Mouse (Mus musculus) hindbrain, embryonic 16.5 days (tissue): ENCODE data around the gene Ppa1. TPM values are rescaled to one million over a fixed set of nuclear protein-coding genes. Genes with fewer than 3 reads are reported as not detected.
A peak's percentile ranks its signal among the peaks of the same experiment; 100 is the strongest.

ENCODE experiments used
- ATAC-seq: fragments of 200-750 bp; cut with Nextera tagmentation; 2 replicates; pipeline ENCODE4 v1.8.0; 2017; ENCODE audit warnings: moderate TSS enrichment, moderate library complexity
- H3K27ac ChIP-seq: fragments of 300-500 bp; sonication (generic); 2 replicates; pipeline ENCODE4 v1.5.1; 2014; ENCODE audit warnings: low read depth, mild to moderate bottlenecking, control low read depth, low read length, moderate library complexity
- H3K27me3 ChIP-seq: fragments of 300-500 bp; sonication (generic); replicated peaks from 2 replicates; pipeline ENCODE4 v1.6.1; 2014; ENCODE audit warnings: low read length; ENCODE audit not compliant: control insufficient read depth, insufficient read depth
- H3K36me3 ChIP-seq: fragments of 300-500 bp; sonication (generic); 2 replicates; pipeline ENCODE4 v1.6.1; 2014; ENCODE audit warnings: mild to moderate bottlenecking, low read length, moderate library complexity, mixed read lengths; ENCODE audit not compliant: control insufficient read depth, insufficient read depth
- H3K4me1 ChIP-seq: fragments of 300-500 bp; sonication (generic); 2 replicates; pipeline ENCODE4 v1.6.1; 2014; ENCODE audit warnings: low read depth, low read length; ENCODE audit not compliant: control insufficient read depth, insufficient read depth
- H3K4me2 ChIP-seq: fragments of 300-500 bp; sonication (generic); 2 replicates; pipeline ENCODE4 v1.6.1; 2014; ENCODE audit warnings: mild to moderate bottlenecking, low read length, control low read depth, moderate library complexity
- H3K4me3 ChIP-seq: fragments of 300-500 bp; sonication (generic); 2 replicates; pipeline ENCODE4 v1.5.1; 2014; ENCODE audit warnings: mild to moderate bottlenecking, low read length, control low read depth, moderate library complexity
- H3K9ac ChIP-seq: fragments of 300-500 bp; sonication (generic); 2 replicates; pipeline ENCODE4 v1.6.1; 2014; ENCODE audit warnings: low read depth, mild to moderate bottlenecking, control low read depth, low read length, moderate library complexity
- H3K9me3 ChIP-seq: fragments of 300-500 bp; sonication (generic); 2 replicates; pipeline ENCODE4 v1.6.1; 2014; ENCODE audit warnings: mild to moderate bottlenecking, low read length, moderate library complexity; ENCODE audit not compliant: control insufficient read depth
- WGBS: fragments of 180-500 bp; shearing (Covaris S2); extraction: QIAGEN DNeasy Blood & Tissue Kit; methylation state at CpG from one replicate; pipeline ENCODE4 v1.1.7; 2014; 5-methylcytosine and 5-hydroxymethylcytosine counted together
- polyA plus RNA-seq: library from polyadenylated mRNA; unstranded; fragments of >200 nt; fragmentation: Nextera tagmentation; extraction: Ambion mirVana; gene quantifications from 2 replicates; pipeline ENCODE4 v1.2.1, GENCODE M21; 2015

Gene Ppa1
- polyA plus RNA-seq, 1 experiment from 2014 or later = 226 TPM

DNA sequence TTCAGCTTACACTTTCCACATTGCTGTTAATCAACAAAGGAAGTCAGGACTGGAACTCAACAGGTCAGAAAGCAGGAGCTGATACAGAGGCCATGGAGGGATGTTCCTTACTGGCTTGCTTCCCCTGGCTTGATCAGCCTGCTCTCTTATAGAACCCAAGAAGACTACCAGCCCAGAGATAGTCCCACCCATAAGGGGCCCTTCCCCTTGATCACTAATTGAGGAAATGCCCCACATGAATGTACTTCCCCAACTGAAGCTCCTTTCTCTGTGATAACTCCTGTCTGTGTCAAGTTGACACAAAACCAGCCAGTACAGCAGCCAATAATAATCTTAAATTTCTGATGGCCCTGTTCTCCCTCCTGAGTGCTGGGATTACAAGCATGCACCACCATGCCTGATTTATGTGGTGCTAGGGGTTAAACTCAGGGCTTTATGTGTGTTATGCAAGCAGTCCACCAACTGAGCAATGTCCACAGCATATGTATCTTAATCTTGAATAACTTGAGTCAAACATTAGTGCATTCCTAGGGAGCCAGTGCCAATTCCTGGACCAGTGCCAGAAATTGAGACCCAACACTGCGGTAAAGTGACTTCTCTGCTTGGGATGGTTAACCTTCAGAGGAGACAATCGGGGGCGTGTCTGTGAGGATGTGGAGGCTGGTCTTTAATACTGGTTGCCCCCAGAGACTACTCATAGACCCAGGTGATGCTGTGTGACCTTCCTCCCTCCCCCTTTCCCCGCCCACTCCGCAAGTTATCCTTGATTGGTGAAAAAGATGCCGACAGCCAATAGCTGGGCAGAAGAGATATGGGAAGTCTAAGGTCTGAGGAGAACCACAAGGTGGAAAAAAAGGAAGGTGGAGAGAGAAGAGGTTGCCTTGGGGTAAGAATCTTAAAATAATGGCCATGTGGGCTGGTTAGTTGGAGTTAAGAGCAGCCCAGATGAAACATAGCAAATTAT, 58.3 kb downstream of the Ppa1 start:
- Histone ChIP-seq H3K4me1 (no peaks in the 10 kb centered on the region), H3K27me3 (no peaks in the 10 kb centered on the region), H3K9ac (no peak overlapping the region), H3K36me3 (peaks cover 4% of the 10 kb centered on the region; the same call in 1 of the 2 replicates), H3K9me3 (no peaks in the 10 kb centered on the region), H3K27ac (no peak overlapping the region), H3K4me3 (no peak overlapping the region), H3K4me2 (no peak overlapping the region)
- no peak for ATAC-seq
- 66% methylated on average over 6 of the region's 6 CpGs for WGBS

GRCm38 (mm10) chr10:61713601-61714000, 65.2 kb downstream of the Ppa1 start:
- Histone ChIP-seq H3K4me3 (no peak overlapping the region), H3K9ac (no peak overlapping the region), H3K9me3 (no peaks in the 10 kb centered on the region), H3K4me2 (no peak overlapping the region), H3K36me3 (no peaks in the 10 kb centered on the region), H3K27me3 (no peaks in the 10 kb centered on the region), H3K4me1 (peaks cover 5% of the 10 kb centered on the region; the same call in 1 of the 2 replicates), H3K27ac (no peak overlapping the region)
- WGBS = 72% methylated on average over 3 of the region's 3 CpGs
- no peak for ATAC-seq

GRCm38 (mm10) chr10:61714146-61714545, 65.8 kb downstream of the Ppa1 start:
- no peak for ATAC-seq
- Histone ChIP-seq H3K27me3 (no peaks in the 10 kb centered on the region), H3K4me3 (no peak overlapping the region), H3K9me3 (no peaks in the 10 kb centered on the region), H3K9ac (no peak overlapping the region), H3K36me3 (no peaks in the 10 kb centered on the region), H3K27ac (no peak overlapping the region), H3K4me1 (peaks cover 5% of the 10 kb centered on the region; the same call in 1 of the 2 replicates), H3K4me2 (no peak overlapping the region)
- 94% methylated on average over 4 of the region's 4 CpGs for WGBS

DNA sequence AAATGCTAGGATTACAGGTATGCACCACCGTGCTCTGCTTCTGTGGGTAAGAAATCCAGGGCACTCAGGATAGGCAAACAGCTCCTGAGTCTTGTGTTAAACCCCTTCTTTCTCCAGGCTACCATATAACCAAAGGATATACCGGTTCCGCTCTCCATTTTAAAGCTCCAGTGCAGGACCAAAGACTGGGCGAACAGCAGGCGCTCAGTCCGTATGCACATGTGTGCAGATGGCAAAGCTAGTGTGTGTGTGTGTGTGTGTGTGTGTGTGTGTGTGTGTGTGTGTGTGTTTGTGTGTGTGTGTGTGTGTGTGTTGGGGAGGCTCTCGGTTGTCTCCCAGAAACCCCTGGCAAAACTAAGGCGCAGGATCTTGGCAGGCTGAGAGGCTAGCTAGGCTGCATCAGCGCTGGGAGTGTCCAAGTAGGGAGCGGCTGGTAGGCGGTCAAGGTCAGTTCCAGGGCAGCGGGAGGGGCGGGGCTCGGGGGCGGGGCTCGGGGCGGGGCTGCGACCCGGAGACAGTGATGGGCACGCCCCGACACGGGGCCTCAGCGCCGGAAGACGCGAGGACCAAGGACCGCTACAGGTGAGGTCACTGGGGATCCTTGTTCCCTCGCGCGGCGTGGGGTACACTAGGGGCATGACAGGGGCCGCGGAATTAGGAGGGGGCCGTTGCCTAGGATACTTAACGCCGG, 66.6 kb downstream of the Ppa1 start, which contains the start of gene Aifm2:
Gene Aifm2 (plus strand): TSS at position 493 of the 691 bp plus-strand sequence.
- Histone ChIP-seq H3K36me3 (no peaks in the 10 kb centered on the region), H3K4me1 (peaks cover 5% of the 10 kb centered on the region; the same call in 1 of the 2 replicates), H3K27ac (no peak within 1 kb of the TSS), H3K9me3 (no peaks in the 10 kb centered on the region), H3K27me3 (no peaks in the 10 kb centered on the region), H3K4me2 (peak within 1 kb of the TSS; percentile 95), H3K9ac (peak within 1 kb of the TSS; percentile 71), H3K4me3 (peak within 1 kb of the TSS; percentile 59)
- 16% methylated on average over 25 of the region's 36 CpGs for WGBS
- peak; percentile 90 for ATAC-seq

GRCm38 (mm10) chr10:61715462-61715837, 67.1 kb downstream of the Ppa1 start:
- peak overlapping the region; percentile 59 for H3K4me3 ChIP-seq
- H3K27me3 ChIP-seq = no peaks in the 10 kb centered on the region
- WGBS = 4% methylated on average over 11 of the region's 11 CpGs
- peaks cover 5% of the 10 kb centered on the region; the same call in 1 of the 2 replicates for H3K4me1 ChIP-seq
- H3K36me3 ChIP-seq = no peaks in the 10 kb centered on the region
- ATAC-seq = peak; percentile 70
- no peak overlapping the region for H3K27ac ChIP-seq
- no peaks in the 10 kb centered on the region for H3K9me3 ChIP-seq
- peak overlapping the region; percentile 71 for H3K9ac ChIP-seq
- peak overlapping the region; percentile 95 for H3K4me2 ChIP-seq

GRCm38 (mm10) chr10:61715996-61716864, 67.9 kb downstream of the Ppa1 start:
- no peak overlapping the region for H3K27ac ChIP-seq
- no peaks in the 10 kb centered on the region for H3K36me3 ChIP-seq
- peaks cover 5% of the 10 kb centered on the region; the same call in 1 of the 2 replicates for H3K4me1 ChIP-seq
- peak overlapping the region; percentile 59; the same call in 1 of the 2 replicates for H3K4me3 ChIP-seq
- no peaks in the 10 kb centered on the region for H3K9me3 ChIP-seq
- ATAC-seq = 0 out of 2 replicates have a peak, but pooled peaks have one; percentile 22
- 72% methylated on average over 7 of the region's 7 CpGs for WGBS
- peak overlapping the region; percentile 95 for H3K4me2 ChIP-seq
- H3K27me3 ChIP-seq = no peaks in the 10 kb centered on the region
- no peak overlapping the region for H3K9ac ChIP-seq

DNA sequence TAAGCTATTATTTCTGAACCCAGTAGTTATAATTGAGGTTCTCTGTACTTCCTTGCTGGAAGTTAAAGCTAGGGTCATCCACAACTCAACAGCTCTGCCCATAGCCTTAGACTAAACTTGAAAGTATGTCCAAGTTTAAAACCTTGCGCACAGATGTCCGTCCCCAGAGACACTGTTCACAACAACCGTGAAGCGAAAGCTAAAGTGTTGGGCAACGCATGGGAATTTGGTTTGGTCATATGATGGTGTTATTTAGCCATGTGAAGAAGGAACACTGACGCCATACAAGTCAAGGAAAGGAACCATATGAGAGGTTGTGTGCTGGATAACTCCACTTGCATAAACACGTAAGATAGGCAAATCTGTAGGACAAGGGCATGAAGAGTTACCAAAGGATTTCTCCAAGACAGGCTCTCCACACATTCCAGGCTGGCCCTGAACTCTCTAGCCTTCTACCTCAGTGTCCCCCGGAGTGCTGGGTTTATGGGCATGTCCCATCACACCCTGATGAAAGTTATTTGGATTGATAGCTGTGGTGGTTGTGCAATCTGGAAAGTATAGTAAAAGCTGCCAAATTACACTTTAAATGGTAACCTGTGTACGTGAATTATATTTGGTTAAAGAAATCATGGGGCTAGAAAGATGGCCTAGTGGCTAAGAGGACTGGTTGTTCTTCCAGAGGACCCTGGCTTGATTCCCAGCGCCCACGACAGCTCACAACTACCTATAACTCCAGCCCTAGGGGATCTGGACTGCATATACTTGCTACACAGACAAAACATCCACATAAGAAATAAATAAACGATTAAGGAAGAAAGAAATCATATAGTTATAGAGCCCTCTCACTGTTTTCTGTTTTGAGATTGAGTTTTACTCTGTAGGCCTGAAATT, 69.3 kb downstream of the Ppa1 start:
- Histone ChIP-seq H3K4me3 (no peak overlapping the region), H3K36me3 (no peaks in the 10 kb centered on the region), H3K4me1 (peaks cover 5% of the 10 kb centered on the region; the same call in 1 of the 2 replicates), H3K27ac (no peak overlapping the region), H3K9ac (no peak overlapping the region), H3K27me3 (no peaks in the 10 kb centered on the region), H3K9me3 (no peaks in the 10 kb centered on the region), H3K4me2 (no peak overlapping the region)
- ATAC-seq = no peak
- 92% methylated on average over 12 of the region's 12 CpGs for WGBS

- no peaks in the 10 kb centered on the region for H3K36me3 ChIP-seq
- no peak overlapping the region for H3K4me2 ChIP-seq
- H3K9ac ChIP-seq = no peak overlapping the region
- WGBS = 89% methylated on average over 7 of the region's 7 CpGs
- H3K4me1 ChIP-seq = peaks cover 5% of the 10 kb centered on the region; the same call in 1 of the 2 replicates
- H3K27me3 ChIP-seq = no peaks in the 10 kb centered on the region
- H3K4me3 ChIP-seq = no peak overlapping the region
- no peak overlapping the region for H3K27ac ChIP-seq
- no peaks in the 10 kb centered on the region for H3K9me3 ChIP-seq
- no peak for ATAC-seq
Measured at GRCm38 (mm10) chr10:61720331-61720730, 72.0 kb downstream of the Ppa1 start.
